Mouse (Mus musculus): ENCODE data around the gene Emid1.

DNA sequence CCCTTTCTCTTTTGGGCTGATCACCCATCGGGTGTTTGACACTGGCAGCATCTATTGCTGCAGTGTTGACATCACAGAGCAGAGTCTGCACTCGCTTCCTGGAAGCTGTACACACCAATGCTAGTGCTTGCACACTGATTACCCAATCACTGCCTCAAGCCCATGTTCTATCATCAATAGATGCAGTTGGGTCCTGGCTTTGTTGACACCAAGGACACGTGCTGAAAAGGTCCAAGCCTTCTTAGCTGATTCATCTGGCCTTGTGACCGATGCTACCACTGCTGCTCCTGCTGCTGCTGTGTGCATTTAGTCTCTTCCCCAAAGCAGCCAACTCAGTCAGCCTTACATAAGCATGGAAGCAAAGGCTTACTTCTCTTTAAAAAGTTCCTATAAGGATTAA is 36.1 kb upstream of the Emid1 start:
- no peak for TF ChIP-seq CTCF (IDR thresholded peaks at IDR 0.05; ENCODE audit: extremely low read depth, insufficient read depth, insufficient read length, insufficient replicate concordance)
- TF ChIP-seq POLR2A (IDR thresholded peaks at IDR 0.05; ENCODE audit: low read depth, low read length), result no peak

Measured in spleen, adult 2 months (tissue).